Mouse (Mus musculus) left cerebral cortex, postnatal 14 days (tissue): ENCODE results near the gene Lrrc55. TPM values are rescaled to one million over a fixed set of nuclear protein-coding genes. Genes with fewer than 3 reads are reported as not detected.
A peak's percentile ranks its signal among the peaks of the same experiment; 100 is the strongest.
"Not testable (repeated sequence)": the region's sequence is repeated elsewhere in the genome, so short reads cannot be mapped to it uniquely, and the experiment has no call there.

Experiments used
- DNase-seq, 2 experiments: peaks; one replicate each; pipeline ENCODE4 v3.0.0; 2021 to 2022; ENCODE audit warnings: low spot score in 2 of 2, mixed read lengths in 1 of 2
- intact Hi-C: fragments of 180-260 bp; cut with DNase I; formaldehyde crosslinking; loops from one replicate; pipeline ENCODE4 v1.15.1; 2025
- long read RNA-seq, 2 experiments: library from polyadenylated mRNA; stranded (forward); transcript quantifications; one replicate each; pipeline ENCODE4 v2.0.0; 2021
- total RNA-seq, 2 experiments: library from RNA; stranded (reverse); gene quantifications; 2 replicates each; pipeline ENCODE4 v1.2.3; 2021

Lrrc55 gene
- 10 to 100 TPM; 35.6 to 44.1 TPM for total RNA-seq
- long read RNA-seq, experiment 1, partial matches to known transcripts = 0 of 5 reads
- long read RNA-seq, experiment 1, other reads (novel, unspliced or antisense) = 4 of 5 reads
- long read RNA-seq, experiment 2, partial matches to known transcripts = 0 of 1 reads
- long read RNA-seq, experiment 2, other reads (novel, unspliced or antisense) = 1 of 1 reads

GRCm38 (mm10) chr2:85196901-85197300 is at the start of gene Lrrc55:
Gene Lrrc55 (minus strand): TSS chr2:85197197.
- intact Hi-C loops = no loop called here
- DNase-seq = no peak

DNA sequence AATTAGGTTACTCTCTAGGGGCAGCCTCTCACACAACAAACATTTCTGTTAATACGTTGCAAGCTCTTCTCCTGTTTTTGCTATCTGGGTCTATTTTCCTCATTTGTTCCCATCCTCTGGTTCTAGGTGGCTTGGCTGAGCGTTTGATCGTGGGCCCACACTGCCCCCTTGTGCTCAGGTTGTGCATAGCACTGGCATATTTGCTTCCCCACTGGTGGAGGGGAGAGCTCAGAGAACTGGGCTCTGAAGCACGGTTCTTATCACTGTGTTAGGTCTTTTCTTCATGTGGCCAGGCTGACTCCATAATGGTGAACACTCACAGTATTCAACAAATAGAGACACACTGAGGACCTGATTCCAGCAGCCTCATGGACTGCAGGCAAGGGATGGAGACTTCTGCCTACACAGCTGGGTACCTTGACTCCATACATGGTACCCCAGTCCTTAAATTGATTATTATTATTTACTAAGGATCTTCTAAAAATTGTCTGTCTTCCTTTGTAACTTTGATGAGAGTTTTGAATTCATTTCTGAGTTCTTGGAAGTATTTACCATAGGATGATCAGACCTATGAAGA is 49.6 kb upstream of the Lrrc55 start:
- peak; percentile 78 to 90 for DNase-seq
- intact Hi-C loops = loop anchor here (1.0 to 2.0 kb wide), 2 partner anchors 123 to 314 kb away; no protein-coding TSS in a partner anchor

GRCm38 (mm10) chr2:85245737-85246136 is 48.7 kb upstream of the Lrrc55 start:
- no peak for DNase-seq
- intact Hi-C loops = loop anchor here (1.0 to 2.0 kb wide), 2 partner anchors 122 to 315 kb away; no protein-coding TSS in a partner anchor

GRCm38 (mm10) chr2:85238068-85238667 is 41.2 kb upstream of the Lrrc55 start:
- intact Hi-C loops = no loop called here
- no peak for DNase-seq

DNA sequence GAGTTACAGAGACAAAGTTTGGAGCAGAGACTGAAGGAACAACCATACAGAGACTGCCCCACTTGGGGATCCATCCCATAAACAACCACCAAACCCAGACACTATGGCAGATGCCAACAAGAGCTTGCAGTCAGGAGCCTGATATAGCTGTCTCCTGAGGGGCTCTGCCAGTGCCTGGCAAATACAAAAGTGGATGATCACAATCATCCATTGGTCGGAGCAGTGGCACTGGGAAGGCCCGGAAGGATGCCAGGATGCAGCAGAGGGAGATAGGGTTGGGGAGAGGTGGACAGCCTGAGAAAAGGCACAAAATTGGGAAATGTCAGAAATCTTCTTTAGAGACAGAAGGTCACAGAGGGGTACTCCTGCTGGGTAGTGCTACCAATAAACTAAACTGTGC is 40.2 kb upstream of the Lrrc55 start:
- intact Hi-C loops, DNase-seq: not testable (repeated sequence)

- intact Hi-C loops = no loop called here
- no peak for DNase-seq
These were observed 33.9 kb upstream of the Lrrc55 start for GRCm38 (mm10) chr2:85230771-85231511.

DNA sequence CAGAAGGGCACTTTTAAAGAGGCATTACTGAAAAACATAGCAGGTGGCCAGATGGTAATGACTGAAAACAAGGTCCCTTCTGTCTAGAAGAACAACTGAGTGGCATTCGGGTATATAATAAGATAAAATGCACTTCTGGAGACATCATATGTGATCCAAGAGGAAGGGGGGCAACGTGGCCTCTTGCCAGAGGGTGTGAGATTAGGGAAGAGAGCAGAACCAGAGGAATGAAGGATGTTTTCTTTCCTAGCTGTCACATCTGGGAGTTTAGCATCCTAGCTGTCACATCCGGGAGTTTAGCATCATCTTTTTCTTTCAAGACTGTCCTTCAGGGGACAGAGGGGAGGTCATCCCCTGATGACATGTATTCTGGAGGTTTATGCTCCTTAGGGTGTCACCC is 32.6 kb upstream of the Lrrc55 start:
- intact Hi-C loops = no loop called here
- no peak for DNase-seq

DNA sequence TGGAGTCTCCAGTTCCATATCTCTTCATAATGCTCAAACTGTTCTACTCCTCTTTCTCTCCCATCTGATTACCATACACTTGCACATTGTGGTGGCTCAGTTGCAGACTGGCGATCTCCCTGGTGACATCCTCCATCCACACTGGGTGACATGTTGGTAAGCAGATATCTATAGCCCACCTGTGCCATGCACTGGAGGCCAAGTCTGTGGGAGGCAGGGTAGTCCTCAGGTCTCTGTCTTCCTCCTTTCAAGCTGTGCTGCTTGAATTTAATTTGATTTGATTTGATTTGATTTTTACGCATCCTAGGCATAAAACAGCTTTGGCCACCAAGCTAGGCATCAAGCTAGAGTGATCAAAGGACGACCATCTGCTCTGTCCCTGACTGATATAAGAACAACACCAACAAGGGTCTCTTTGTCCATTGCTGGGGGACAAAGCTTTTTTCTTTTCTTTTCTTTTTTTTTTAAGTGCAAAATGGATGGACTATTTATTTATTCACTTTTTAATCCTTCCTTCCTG is 30.9 kb upstream of the Lrrc55 start:
- DNase-seq = no peak
- intact Hi-C loops = no loop called here

DNA sequence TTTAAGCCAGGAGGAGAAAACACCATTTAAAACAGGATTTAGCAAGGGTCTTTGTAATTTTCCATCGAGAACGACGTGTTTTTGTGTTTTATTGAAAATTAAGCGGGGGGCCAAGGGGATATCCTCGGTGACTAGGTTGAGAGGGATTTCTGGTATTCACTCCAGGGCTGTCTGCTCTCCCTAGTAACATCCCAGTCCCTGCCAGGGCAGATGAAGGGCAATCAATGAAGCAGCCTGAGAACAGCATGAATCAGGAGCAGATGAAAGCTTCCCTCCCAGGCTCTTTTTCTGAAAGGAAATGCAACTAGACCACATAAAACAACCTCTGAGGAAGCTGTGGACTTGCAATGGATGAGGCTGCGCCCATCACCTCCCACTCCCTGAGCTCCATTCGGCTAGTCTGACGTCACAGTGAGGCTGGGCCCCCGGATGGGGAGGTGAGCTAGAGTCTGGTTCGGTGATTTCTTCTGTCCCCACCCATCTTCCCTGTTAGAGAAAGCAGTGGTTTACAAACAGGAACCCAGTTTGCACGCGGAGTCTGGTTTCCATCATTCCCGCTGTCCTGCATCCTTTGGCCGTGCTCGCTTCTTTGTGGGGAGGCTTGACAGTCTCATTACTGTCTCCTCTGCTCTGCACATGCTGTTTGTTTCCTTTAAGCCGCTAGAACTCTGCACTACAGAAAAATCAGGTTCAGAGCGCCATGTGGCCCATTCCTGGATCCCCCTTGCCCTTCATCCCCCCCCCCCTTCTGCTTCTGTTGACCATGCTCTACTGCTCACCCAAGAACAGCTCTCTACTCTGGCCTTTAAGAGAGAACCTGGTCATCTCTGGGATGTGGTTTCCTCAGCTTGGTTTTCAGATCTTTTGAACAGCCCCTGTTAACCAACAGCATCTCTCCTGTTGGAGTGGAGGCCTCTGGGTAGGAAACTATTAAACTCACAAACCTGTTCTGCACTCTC is 27.5 kb upstream of the Lrrc55 start:
- intact Hi-C loops = no loop called here
- DNase-seq = no peak

DNA sequence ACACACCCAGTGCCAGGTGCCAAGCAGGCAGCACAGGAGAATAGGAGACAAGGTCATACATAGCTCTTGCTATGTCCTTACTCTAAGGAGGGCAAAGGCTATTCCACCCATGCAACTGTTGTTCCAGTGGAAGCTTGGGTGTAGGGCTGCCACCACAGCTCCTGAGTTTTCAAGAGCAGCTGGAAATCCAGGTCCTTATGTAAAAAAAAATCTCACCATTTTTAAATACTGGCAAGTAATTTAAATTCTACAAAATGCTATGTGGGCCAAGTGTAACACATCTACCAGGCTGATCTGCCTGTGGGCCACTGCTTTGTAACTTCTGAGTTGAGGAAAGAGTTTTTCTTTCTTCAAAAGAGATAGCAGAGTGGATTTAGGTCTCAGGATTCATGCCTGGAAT is 19.6 kb upstream of the Lrrc55 start:
- DNase-seq = no peak
- intact Hi-C loops = no loop called here

GRCm38 (mm10) chr2:85213746-85214145 is 16.7 kb upstream of the Lrrc55 start:
- intact Hi-C loops = no loop called here
- peak; percentile 60 to 82 for DNase-seq

- intact Hi-C loops = no loop called here
These were observed 12.3 kb upstream of the Lrrc55 start for GRCm38 (mm10) chr2:85209301-85209700.

DNA sequence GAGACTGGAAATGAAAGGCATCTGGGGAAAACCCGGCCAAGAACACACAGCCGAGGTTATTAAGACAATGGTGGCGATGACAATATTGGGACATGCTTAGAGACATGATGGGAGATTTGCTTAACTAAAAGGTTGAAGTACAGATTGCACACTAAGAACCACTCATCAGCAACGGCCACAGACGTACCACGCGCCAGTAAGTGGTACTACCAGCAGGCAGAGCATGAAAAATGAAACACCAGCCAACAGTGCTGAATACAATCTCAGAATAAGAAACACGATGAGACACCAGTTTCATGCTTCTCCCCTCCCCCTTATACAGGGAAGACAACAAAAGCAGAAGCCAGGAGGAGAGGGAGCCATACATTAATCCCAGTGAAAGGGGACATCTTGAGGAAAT is 8.2 kb upstream of the Lrrc55 start:
- DNase-seq = no peak
- intact Hi-C loops = no loop called here

More at GRCm38 (mm10) chr2:85209301-85209700, 12.3 kb upstream of the Lrrc55 start:
- no peak for DNase-seq

GRCm38 (mm10) chr2:85198011-85198965 is 1.3 kb upstream of the Lrrc55 start:
- intact Hi-C loops = no loop called here
- peak; percentile 67 to 70 for DNase-seq

GRCm38 (mm10) chr2:85194566-85194965 is 2.4 kb downstream of the Lrrc55 start:
- DNase-seq = peak; percentile 27 to 43
- intact Hi-C loops = no loop called here

DNA sequence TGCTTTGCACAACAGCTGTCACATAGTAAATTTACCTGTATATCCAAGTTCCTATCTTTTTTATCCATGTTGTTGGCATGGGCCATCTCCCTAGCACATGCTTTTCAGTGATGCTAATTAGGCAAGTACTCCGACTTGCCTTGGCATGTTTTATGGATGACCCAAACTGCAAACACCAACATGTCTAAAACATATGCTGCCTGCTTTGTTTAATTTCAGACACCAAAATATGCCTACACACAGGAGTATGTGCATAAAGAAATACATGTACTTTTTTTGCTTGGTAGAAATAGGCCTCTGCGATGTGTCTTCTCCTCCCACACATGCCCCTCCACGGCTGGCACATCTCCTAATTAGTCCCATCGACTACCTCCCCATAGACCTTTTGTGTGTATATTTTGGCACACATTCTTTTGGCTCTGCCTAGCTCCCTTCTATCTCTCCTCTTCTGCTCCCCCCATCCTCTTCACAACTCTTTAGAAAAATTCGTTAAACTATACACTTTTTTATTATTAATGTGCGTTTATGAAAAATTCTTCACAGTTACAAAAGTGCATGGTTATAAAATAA is 9.3 kb downstream of the Lrrc55 start:
- intact Hi-C loops = no loop called here
- DNase-seq = no peak

DNA sequence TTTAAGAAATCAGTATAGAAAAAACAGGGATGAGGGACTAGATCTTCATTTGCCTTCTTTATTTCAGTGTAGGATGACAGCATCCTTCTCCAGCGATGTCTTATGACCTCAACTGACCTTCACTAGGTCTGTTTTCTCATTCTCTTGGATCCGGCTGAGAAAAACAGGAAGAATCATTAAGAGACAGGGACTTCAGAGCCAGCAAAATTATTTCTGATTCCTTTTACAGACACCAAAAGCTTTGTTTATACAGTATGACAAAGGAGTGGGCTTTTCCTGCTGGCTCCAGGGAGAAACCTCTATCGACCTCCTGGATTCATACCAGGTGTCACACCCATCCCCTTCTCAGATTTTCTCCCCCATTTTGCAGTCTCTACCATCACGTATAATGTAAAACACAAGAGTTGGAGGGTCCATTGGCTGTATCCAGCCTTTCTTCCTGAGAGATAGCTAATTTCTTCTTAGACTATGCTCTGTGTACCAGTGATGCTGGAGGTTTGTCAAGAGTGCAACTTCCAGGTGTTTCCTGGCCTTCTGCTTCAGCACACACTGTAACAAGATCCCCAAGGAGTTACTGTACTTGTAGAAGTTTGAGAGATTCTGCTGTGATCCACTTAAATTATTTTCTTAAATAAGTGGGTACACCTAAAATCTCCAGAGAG is 18.7 kb downstream of the Lrrc55 start:
- DNase-seq = no peak
- intact Hi-C loops = no loop called here
